Mouse (Mus musculus) lung, adult 2 months (tissue): Measurements from ENCODE around the gene Cpn1.

Source experiments
- CTCF ChIP-seq: fragments of 200-500 bp; IDR thresholded peaks from 2 replicates; pipeline ENCODE4 v1.5.1; 2011; ENCODE audit warnings: mild to moderate bottlenecking, low read length, control low read depth; ENCODE audit not compliant: insufficient read depth
- POLR2A ChIP-seq: fragments of 200-500 bp; IDR thresholded peaks from 2 replicates; pipeline ENCODE4 v1.6.1; 2011; ENCODE audit warnings: low read depth, mild to moderate bottlenecking, control low read depth, low read length, borderline replicate concordance; ENCODE audit errors: extremely low read depth

DNA sequence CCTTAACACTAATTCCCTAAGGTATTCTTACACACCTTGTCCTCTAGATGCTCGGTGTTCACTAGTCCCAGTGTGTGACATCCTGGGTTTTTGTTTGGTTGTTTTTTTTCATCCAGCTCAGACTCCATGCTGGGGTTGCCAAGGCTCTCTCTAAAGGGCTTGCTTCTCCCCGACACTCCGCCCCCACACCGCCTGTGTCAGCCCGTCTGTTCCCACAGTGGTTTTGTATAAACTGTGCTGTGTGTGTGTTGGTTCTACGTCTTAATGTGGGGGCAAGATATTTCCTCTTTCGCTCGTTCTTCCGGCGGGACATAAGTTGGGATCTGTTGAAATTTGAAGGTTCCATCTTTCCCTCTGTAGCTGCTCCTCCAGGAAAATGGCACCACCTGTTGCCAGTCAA is 11.7 kb upstream of the Cpn1 start:
- TF ChIP-seq POLR2A (no peak), CTCF (no peak)
